Mouse (Mus musculus) adrenal gland, postnatal 14 days (tissue): ENCODE measurements at regions not wholly inside any gene's neighbourhood (a gene's known extent, or its start where the extent isn't known, plus 50 kb on each side); places are given as distances from the start of the nearest gene placed in this dataset.
A peak's percentile ranks its signal among the peaks of the same experiment; 100 is the strongest.

Experiments
- DNase-seq: peaks from one replicate; pipeline ENCODE4 v3.0.0; 2021; ENCODE audit warnings: mixed read lengths

GRCm38 (mm10) chr1:190411756-190412155, 241.2 kb upstream of the Prox1 start:
- peak; percentile 34 for DNase-seq

DNA sequence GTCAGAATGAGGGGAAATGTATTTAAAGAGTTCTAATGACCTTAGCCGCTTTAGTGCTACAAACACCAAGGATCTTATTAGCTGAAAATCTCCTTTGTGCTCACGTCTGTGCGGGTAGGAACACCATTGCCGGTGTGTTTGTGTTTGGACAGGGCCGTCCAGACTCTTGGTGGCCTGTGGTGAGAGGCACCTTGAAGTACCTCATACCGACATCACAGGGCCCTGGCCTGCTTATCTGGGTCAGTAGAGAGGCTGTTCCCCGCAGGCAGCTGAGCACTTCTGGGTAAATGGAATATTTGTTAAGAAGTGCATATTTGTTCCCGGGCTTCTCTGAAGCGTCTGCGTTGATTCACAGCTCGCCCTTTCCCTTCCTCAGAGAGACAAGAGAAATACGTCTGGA, 232.8 kb upstream of the Prox1 start:
- no peak for DNase-seq

GRCm38 (mm10) chr1:190398308-190398707, 227.8 kb upstream of the Prox1 start:
- no peak for DNase-seq

GRCm38 (mm10) chr1:190397811-190398210, 227.3 kb upstream of the Prox1 start:
- DNase-seq = no peak

- no peak for DNase-seq
Observed at GRCm38 (mm10) chr1:190393061-190393460, 222.5 kb upstream of the Prox1 start.

DNA sequence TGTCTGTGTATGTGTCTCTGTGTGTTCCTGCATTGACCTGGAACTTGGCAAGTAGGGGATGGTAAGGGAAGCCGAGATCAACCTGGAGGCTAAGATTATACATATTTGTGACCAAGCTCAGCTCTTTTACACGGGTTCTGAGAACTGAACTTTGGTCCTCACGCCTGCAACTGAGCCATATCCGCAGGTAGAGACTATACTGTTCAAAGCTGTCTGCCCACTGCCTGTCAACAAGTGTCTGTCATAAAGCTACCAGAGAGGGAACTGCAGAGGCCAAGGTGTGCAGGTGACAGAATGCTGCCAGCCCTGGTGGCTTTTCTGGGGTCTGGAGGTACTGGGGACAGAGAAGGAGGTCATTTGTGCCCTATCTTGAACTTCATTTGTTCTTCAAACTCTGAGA, 218.3 kb upstream of the Prox1 start:
- no peak for DNase-seq

GRCm38 (mm10) chr1:190384555-190384954, 214.0 kb upstream of the Prox1 start:
- no peak for DNase-seq

- no peak for DNase-seq
Observed at GRCm38 (mm10) chr1:190383256-190383838, 212.8 kb upstream of the Prox1 start.

DNA sequence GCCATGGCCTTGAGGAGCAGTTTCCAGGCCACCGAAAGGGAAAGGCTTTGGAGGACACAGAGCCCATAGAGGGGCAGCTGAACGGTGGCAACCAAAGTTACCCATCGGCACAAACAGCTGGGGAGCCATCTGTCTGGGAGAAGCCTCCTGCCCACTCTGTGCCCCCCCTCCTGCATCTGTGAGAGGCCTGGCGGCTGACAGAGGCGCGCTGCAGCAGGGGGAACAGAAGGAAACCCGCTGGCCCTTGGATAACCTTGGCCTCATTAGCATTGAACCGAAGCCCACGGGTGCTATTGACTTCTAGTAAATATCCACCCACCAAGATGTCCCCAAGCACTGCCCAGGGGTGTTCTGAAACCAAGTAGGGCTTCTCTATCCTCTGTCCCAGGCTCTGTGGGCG, 209.6 kb upstream of the Prox1 start:
- DNase-seq = peak; percentile 27

GRCm38 (mm10) chr1:190375160-190375880, 204.8 kb upstream of the Prox1 start:
- no peak for DNase-seq

GRCm38 (mm10) chr1:190374270-190374669, 203.8 kb upstream of the Prox1 start:
- DNase-seq = peak; percentile 29

DNA sequence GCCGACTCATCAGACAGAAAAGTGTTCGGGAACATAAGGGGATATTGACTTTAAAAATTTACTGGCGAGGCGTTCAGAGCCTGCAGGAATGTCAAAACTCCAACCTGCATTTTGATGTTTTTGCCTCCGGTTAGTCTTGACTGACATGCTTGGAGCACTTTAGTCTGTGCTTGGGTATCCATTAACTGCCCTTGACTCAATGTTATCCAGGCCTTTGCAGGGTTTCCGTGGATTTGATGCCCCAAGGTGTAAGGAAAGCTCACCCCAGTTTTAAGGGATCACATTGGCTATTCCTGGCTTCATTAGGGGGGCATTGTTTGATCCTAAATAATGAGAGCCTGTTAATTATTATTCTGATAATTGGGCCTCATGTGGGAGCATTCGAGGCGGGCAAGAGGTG, 196.1 kb upstream of the Prox1 start:
- no peak for DNase-seq

DNA sequence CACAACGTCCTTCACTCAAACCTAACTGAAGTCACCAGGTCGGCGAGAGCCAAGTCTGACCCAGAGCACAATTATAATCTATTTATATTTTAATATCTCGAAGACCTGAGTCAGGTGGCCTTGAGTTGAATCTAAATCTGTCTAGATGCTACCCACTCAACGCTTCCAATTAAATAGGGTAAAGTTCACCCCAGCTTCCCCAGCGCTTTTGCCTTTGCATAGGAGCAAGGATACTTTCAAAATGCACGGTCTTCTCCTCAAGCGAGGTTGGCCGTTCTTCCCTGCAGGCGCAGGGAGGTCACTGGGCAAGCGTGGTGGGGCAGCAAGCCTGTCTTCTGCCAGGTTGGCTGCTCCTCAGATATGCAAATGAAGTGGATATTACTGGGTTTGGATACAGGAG, 194.6 kb upstream of the Prox1 start:
- DNase-seq = peak; percentile 10

DNA sequence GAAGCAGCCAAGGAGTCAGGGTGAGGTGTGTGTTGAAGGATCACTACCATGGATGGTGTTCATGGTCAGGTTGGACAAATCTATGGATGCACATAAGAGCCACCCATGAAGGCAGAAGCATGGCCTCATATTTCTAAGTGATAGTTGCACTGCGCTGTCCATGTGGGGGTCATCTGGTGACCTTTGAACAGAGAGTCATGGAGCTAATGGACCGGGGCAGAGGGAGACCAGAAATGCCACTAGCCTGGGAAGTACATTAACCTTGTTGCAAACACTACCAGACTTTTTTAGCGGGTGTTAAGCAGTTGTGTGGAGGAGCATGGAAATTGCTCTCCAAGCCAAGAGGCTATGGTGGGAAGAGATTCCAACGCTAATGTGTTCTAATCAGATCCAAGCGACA, 190.1 kb upstream of the Prox1 start:
- no peak for DNase-seq

- DNase-seq = no peak
Observed at GRCm38 (mm10) chr1:190357779-190358178, 187.3 kb upstream of the Prox1 start.

GRCm38 (mm10) chr1:190347610-190348009, 177.1 kb upstream of the Prox1 start:
- no peak for DNase-seq

- no peak for DNase-seq
Observed at GRCm38 (mm10) chr1:190340715-190341114, 170.2 kb upstream of the Prox1 start.

GRCm38 (mm10) chr1:190334471-190334870, 164.0 kb upstream of the Prox1 start:
- DNase-seq = no peak

DNA sequence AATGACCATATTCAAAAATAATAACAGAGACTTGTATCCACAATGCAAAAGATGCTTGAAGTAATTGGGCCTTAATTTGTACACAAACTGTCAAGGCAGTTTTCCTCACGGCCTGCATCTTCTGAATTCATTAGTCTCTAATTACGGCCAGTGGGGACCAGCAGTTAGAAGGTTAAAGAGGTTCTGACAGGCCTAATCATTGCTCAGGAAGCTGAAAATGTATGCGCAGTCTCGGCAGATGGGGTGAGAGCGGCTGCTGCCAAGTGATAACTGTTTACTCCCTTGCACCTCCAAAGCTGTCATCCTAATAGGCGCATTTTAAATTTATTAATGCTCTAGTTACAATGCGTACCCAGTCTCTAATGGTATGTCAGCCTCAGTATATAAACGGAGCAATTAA, 163.5 kb upstream of the Prox1 start:
- DNase-seq = no peak

GRCm38 (mm10) chr1:190332001-190332400, 161.5 kb upstream of the Prox1 start:
- DNase-seq = no peak

DNA sequence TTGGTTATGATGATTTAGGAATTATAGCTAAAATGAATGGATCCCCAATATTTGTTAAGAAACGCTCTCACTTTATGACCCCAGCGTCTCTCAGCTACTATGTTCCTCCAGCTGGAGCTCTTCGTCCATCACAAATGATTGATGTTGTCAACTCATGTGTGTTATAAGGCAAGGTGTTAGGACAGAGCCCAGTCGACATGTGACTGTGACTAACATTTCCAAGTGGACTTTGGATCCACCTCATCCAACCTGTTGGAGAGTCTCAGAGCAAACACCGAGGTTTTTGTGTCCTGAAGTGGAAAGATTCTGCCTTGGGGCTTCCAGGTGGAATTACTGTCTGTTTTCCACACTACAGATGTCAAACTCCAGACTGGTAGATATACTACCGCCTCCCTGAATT, 154.0 kb upstream of the Prox1 start:
- DNase-seq = no peak

DNA sequence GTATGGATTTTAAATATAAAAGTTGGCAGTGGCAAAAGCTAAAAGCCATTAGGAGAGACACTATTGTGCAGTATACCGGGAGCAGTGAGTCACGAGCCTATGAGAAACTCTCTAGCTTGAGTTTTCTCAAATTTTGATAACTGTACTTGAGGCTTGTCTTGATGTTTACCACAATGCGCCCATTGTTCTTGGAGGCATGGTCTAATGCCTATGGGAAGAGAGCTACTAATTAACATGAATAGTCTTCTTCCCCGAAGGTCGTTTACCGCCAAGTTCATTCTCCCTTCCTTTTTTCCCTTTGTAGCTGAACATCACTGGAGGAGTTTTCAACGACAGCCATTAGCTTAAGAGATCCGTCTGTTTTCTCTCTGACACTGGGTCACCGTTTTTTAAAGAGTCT, 153.2 kb upstream of the Prox1 start:
- DNase-seq = no peak

DNA sequence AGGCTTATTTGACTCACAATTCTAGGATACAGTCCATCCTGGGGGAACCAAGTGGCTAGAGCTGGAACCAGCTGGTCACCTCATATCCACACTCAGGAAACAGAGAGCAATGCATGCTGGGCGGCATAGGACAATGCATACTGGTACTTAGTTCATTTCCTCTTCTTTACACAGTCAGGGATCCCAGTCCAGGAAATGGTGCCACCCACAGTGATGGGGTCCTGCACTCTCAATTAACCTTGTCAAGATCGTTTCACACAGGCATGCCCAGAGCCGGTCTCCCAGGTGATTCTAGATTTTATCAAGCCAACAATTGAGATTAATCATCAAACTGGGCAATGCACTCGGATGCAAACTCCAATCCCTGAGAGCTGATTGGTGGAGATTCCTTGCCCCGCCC, 145.7 kb upstream of the Prox1 start:
- DNase-seq = no peak

- peak; percentile 44 for DNase-seq
Observed at GRCm38 (mm10) chr1:190309831-190310230, 139.3 kb upstream of the Prox1 start.
